Mouse (Mus musculus): Measurements from ENCODE around the gene Olfr566. TPM values are rescaled to one million over a fixed set of nuclear protein-coding genes. Genes with fewer than 3 reads are reported as not detected.

Gene Olfr566
- not detected for polyA plus RNA-seq (2014; fragmentation: Illumina TruSeq; extraction: RNeasy Lipid Tissue Mini Kit (QIAGEN cat#74804); ENCODE audit: low read depth, low replicate concordance)

GRCm38 (mm10) chr7:102858665-102859064, at the start of gene Olfr566:
Gene Olfr566, minus strand, starts transcription at chr7:102858765.

GRCm38 (mm10) chr7:102890782-102891181, 32.2 kb upstream of the Olfr566 start, which contains the start of gene Olfr569:
Gene Olfr569, minus strand, starts transcription at chr7:102890882.

GRCm38 (mm10) chr7:102876822-102877221, 18.3 kb upstream of the Olfr566 start, which contains the start of gene Olfr568:
Gene Olfr568, plus strand, starts transcription at chr7:102877122.

Other genes starting within 250 kb of the Olfr566 start
- gene Olfr553, start 240.5 kb downstream of the Olfr566 start, polyA plus RNA-seq (2014; fragmentation: Illumina TruSeq; extraction: RNeasy Lipid Tissue Mini Kit (QIAGEN cat#74804); ENCODE audit: low read depth, low replicate concordance), result not detected
- not detected for gene Olfr554, start 220.3 kb downstream of the Olfr566 start, polyA plus RNA-seq (2014; fragmentation: Illumina TruSeq; extraction: RNeasy Lipid Tissue Mini Kit (QIAGEN cat#74804); ENCODE audit: low read depth, low replicate concordance)
- not detected for gene Olfr555, start 199.9 kb downstream of the Olfr566 start, polyA plus RNA-seq (2014; fragmentation: Illumina TruSeq; extraction: RNeasy Lipid Tissue Mini Kit (QIAGEN cat#74804); ENCODE audit: low read depth, low replicate concordance)
- gene Olfr556, start 193.9 kb downstream of the Olfr566 start, polyA plus RNA-seq (2014; fragmentation: Illumina TruSeq; extraction: RNeasy Lipid Tissue Mini Kit (QIAGEN cat#74804); ENCODE audit: low read depth, low replicate concordance), result not detected
- gene Trim68, start 171.4 kb downstream of the Olfr566 start, polyA plus RNA-seq (2014; fragmentation: Illumina TruSeq; extraction: RNeasy Lipid Tissue Mini Kit (QIAGEN cat#74804); ENCODE audit: low read depth, low replicate concordance), result 2.0 TPM
- not detected for gene Olfr557, start 162.9 kb downstream of the Olfr566 start, polyA plus RNA-seq (2014; fragmentation: Illumina TruSeq; extraction: RNeasy Lipid Tissue Mini Kit (QIAGEN cat#74804); ENCODE audit: low read depth, low replicate concordance)
- gene Olfr558, start 156.6 kb downstream of the Olfr566 start, polyA plus RNA-seq (2014; fragmentation: Illumina TruSeq; extraction: RNeasy Lipid Tissue Mini Kit (QIAGEN cat#74804); ENCODE audit: low read depth, low replicate concordance), result not detected
- not detected for gene Olfr33, start 139.7 kb downstream of the Olfr566 start, polyA plus RNA-seq (2014; fragmentation: Illumina TruSeq; extraction: RNeasy Lipid Tissue Mini Kit (QIAGEN cat#74804); ENCODE audit: low read depth, low replicate concordance)
- gene Olfr559, start 131.3 kb downstream of the Olfr566 start, polyA plus RNA-seq (2014; fragmentation: Illumina TruSeq; extraction: RNeasy Lipid Tissue Mini Kit (QIAGEN cat#74804); ENCODE audit: low read depth, low replicate concordance), result not detected
- gene Olfr560, start 99.4 kb downstream of the Olfr566 start, polyA plus RNA-seq (2014; fragmentation: Illumina TruSeq; extraction: RNeasy Lipid Tissue Mini Kit (QIAGEN cat#74804); ENCODE audit: low read depth, low replicate concordance), result not detected
- gene Olfr78, start 99.3 kb downstream of the Olfr566 start, polyA plus RNA-seq (2014; fragmentation: Illumina TruSeq; extraction: RNeasy Lipid Tissue Mini Kit (QIAGEN cat#74804); ENCODE audit: low read depth, low replicate concordance), result not detected
- not detected for gene Olfr561, start 87.5 kb downstream of the Olfr566 start, polyA plus RNA-seq (2014; fragmentation: Illumina TruSeq; extraction: RNeasy Lipid Tissue Mini Kit (QIAGEN cat#74804); ENCODE audit: low read depth, low replicate concordance)
- not detected for gene Olfr564, start 55.3 kb downstream of the Olfr566 start, polyA plus RNA-seq (2014; fragmentation: Illumina TruSeq; extraction: RNeasy Lipid Tissue Mini Kit (QIAGEN cat#74804); ENCODE audit: low read depth, low replicate concordance)
- not detected for gene Olfr568, start 18.4 kb upstream of the Olfr566 start, polyA plus RNA-seq (2014; fragmentation: Illumina TruSeq; extraction: RNeasy Lipid Tissue Mini Kit (QIAGEN cat#74804); ENCODE audit: low read depth, low replicate concordance)
- not detected for gene Olfr569, start 32.1 kb upstream of the Olfr566 start, polyA plus RNA-seq (2014; fragmentation: Illumina TruSeq; extraction: RNeasy Lipid Tissue Mini Kit (QIAGEN cat#74804); ENCODE audit: low read depth, low replicate concordance)
- gene Olfr570, start 35.8 kb upstream of the Olfr566 start, polyA plus RNA-seq (2014; fragmentation: Illumina TruSeq; extraction: RNeasy Lipid Tissue Mini Kit (QIAGEN cat#74804); ENCODE audit: low read depth, low replicate concordance), result not detected
- gene Olfr571, start 58.8 kb upstream of the Olfr566 start, polyA plus RNA-seq (2014; fragmentation: Illumina TruSeq; extraction: RNeasy Lipid Tissue Mini Kit (QIAGEN cat#74804); ENCODE audit: low read depth, low replicate concordance), result not detected
- gene Olfr572, start 65.6 kb upstream of the Olfr566 start, polyA plus RNA-seq (2014; fragmentation: Illumina TruSeq; extraction: RNeasy Lipid Tissue Mini Kit (QIAGEN cat#74804); ENCODE audit: low read depth, low replicate concordance), result not detected
- gene Olfr573-ps1, start 83.8 kb upstream of the Olfr566 start, polyA plus RNA-seq (2014; fragmentation: Illumina TruSeq; extraction: RNeasy Lipid Tissue Mini Kit (QIAGEN cat#74804); ENCODE audit: low read depth, low replicate concordance), result not detected
- not detected for gene Olfr574, start 89.7 kb upstream of the Olfr566 start, polyA plus RNA-seq (2014; fragmentation: Illumina TruSeq; extraction: RNeasy Lipid Tissue Mini Kit (QIAGEN cat#74804); ENCODE audit: low read depth, low replicate concordance)
- not detected for gene Olfr575, start 100.0 kb upstream of the Olfr566 start, polyA plus RNA-seq (2014; fragmentation: Illumina TruSeq; extraction: RNeasy Lipid Tissue Mini Kit (QIAGEN cat#74804); ENCODE audit: low read depth, low replicate concordance)
- not detected for gene Olfr576, start 103.9 kb upstream of the Olfr566 start, polyA plus RNA-seq (2014; fragmentation: Illumina TruSeq; extraction: RNeasy Lipid Tissue Mini Kit (QIAGEN cat#74804); ENCODE audit: low read depth, low replicate concordance)
- gene Olfr577, start 117.2 kb upstream of the Olfr566 start, polyA plus RNA-seq (2014; fragmentation: Illumina TruSeq; extraction: RNeasy Lipid Tissue Mini Kit (QIAGEN cat#74804); ENCODE audit: low read depth, low replicate concordance), result not detected
- gene Olfr578, start 130.6 kb upstream of the Olfr566 start, polyA plus RNA-seq (2014; fragmentation: Illumina TruSeq; extraction: RNeasy Lipid Tissue Mini Kit (QIAGEN cat#74804); ENCODE audit: low read depth, low replicate concordance), result not detected
- gene Olfr582, start 179.3 kb upstream of the Olfr566 start, polyA plus RNA-seq (2014; fragmentation: Illumina TruSeq; extraction: RNeasy Lipid Tissue Mini Kit (QIAGEN cat#74804); ENCODE audit: low read depth, low replicate concordance), result not detected
- not detected for gene Olfr583, start 192.5 kb upstream of the Olfr566 start, polyA plus RNA-seq (2014; fragmentation: Illumina TruSeq; extraction: RNeasy Lipid Tissue Mini Kit (QIAGEN cat#74804); ENCODE audit: low read depth, low replicate concordance)
- gene Olfr584, start 223.1 kb upstream of the Olfr566 start, polyA plus RNA-seq (2014; fragmentation: Illumina TruSeq; extraction: RNeasy Lipid Tissue Mini Kit (QIAGEN cat#74804); ENCODE audit: low read depth, low replicate concordance), result not detected
- not detected for gene Olfr585, start 239.0 kb upstream of the Olfr566 start, polyA plus RNA-seq (2014; fragmentation: Illumina TruSeq; extraction: RNeasy Lipid Tissue Mini Kit (QIAGEN cat#74804); ENCODE audit: low read depth, low replicate concordance)

All from liver, adult 10 weeks (tissue).